Mouse (Mus musculus): ENCODE measurements at regions not wholly inside any gene's neighbourhood (a gene's known extent, or its start where the extent isn't known, plus 50 kb on each side); places are given as distances from the start of the nearest gene placed in this dataset.

DNA sequence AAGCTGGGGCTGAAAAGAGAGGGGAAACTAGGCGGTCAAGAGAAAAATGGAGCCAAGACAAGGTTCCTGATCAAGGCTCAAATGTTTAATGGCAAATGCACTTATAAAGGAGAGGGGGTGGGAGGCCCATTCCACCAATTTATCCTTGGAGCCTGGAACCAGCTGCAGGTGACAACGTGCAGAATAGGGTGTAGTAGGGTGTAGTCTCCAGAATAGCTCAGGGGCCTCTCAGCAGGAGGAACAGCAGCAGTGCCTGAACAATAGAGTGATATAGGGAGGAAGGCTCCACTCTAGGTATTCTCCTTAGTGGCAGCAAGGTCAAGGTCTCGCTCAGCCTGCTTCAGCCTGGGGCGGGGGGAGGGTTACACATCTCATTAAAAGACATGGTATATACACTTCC, 451.7 kb downstream of the Ube2dnl2 start:
- ATAC-seq (ENCODE audit: low FRiP score, low TSS enrichment) (no peak), DNase-seq (no peak)
- Histone ChIP-seq H3K9ac (replicated peaks; ENCODE audit: low read length) (no peak overlapping the region), H3K36me3 (ENCODE audit: control insufficient read depth, insufficient read depth, low read length) (no peaks in the 10 kb centered on the region), H3K4me2 (ENCODE audit: low read length) (no peak overlapping the region), H3K27me3 (ENCODE audit: control insufficient read depth, insufficient read depth, low read length) (no peaks in the 10 kb centered on the region), H3K4me3 (replicated peaks; ENCODE audit: low read depth, low read length) (no peak overlapping the region), H3K4me1 (ENCODE audit: control insufficient read depth, insufficient read depth, low read length) (no peaks in the 10 kb centered on the region), H3K27ac (replicated peaks; ENCODE audit: low read depth, low read length) (no peak overlapping the region), H3K9me3 (ENCODE audit: control insufficient read depth, low read length) (no peaks in the 10 kb centered on the region)
- 76% methylated on average over 4 of the region's 4 CpGs for WGBS

DNA sequence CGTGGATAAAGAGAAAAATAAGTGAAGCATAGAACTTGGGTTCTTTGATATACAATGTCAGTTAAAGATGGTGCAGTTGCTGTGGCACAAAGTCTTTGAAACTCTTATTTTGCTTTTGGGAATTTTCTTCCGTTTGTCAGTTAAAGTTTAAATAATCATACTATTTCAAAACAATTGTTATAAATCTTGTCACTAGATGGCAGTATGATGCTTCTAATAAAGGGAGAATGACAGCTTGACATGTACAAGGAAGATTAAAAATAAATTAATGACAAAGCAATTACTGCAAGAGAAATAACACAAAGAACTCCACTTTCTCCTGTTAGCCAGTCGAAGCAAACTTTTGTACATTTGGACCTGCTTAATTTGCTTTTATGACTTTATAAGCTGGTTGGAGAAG, 489.0 kb downstream of the Ube2dnl2 start:
- WGBS, result 40% methylated on average over 3 of the region's 3 CpGs
- Histone ChIP-seq H3K27ac (replicated peaks; ENCODE audit: low read depth, low read length) (no peak overlapping the region), H3K27me3 (ENCODE audit: control insufficient read depth, insufficient read depth, low read length) (no peaks in the 10 kb centered on the region), H3K4me3 (replicated peaks; ENCODE audit: low read depth, low read length) (no peak overlapping the region), H3K4me1 (ENCODE audit: control insufficient read depth, insufficient read depth, low read length) (no peaks in the 10 kb centered on the region), H3K9ac (replicated peaks; ENCODE audit: low read length) (no peak overlapping the region), H3K9me3 (ENCODE audit: control insufficient read depth, low read length) (no peaks in the 10 kb centered on the region), H3K36me3 (ENCODE audit: control insufficient read depth, insufficient read depth, low read length) (no peaks in the 10 kb centered on the region), H3K4me2 (ENCODE audit: low read length) (no peak overlapping the region)
- DNase-seq (peak; percentile 70), ATAC-seq (ENCODE audit: low FRiP score, low TSS enrichment) (no peak)
